Mouse (Mus musculus) C3H10T1/2 (cell line): ENCODE measurements around the gene Ccdc58. TPM values are rescaled to one million over a fixed set of nuclear protein-coding genes. Genes with fewer than 3 reads are reported as not detected.

ENCODE experiments used
- polyA plus RNA-seq, 2 experiments: library from polyadenylated mRNA; unstranded; fragments of >200 nt; fragmentation: generic; extraction: Trizol; gene quantifications; one replicate each; pipeline ENCODE4 v1.2.1; 2012; ENCODE audit warnings: missing spikeins in 2 of 2

Gene Ccdc58
- polyA plus RNA-seq, result 10 to 100 TPM; 13.4 to 26.5 TPM

GRCm38 (mm10) chr16:36071450-36072379 is at the start of gene Ccdc58, which contains the start of gene Fam162a:
Gene Ccdc58, plus strand, starts transcription at chr16:36071685.
Gene Fam162a, minus strand, starts transcription at chr16:36071594.

GRCm38 (mm10) chr16:36040640-36041624 is 30.6 kb upstream of the Ccdc58 start, which contains the start of gene Wdr5b:
Gene Wdr5b, plus strand, starts transcription at chr16:36041190.

GRCm38 (mm10) chr16:36131141-36131540 is 59.7 kb downstream of the Ccdc58 start, which contains the start of gene Csta1:
Gene Csta1, minus strand, starts transcription at chr16:36131241.

Other genes starting within 250 kb of the Ccdc58 start
- gene Parp14, start 200.1 kb upstream of the Ccdc58 start, polyA plus RNA-seq, result 1 to 10 TPM in 1 of 2 experiments, under 1 TPM in 1; 0.01 to 1.2 TPM
- gene Parp9, start 133.2 kb upstream of the Ccdc58 start, polyA plus RNA-seq, result 1 to 10 TPM in 1 of 2 experiments, under 1 TPM in 1; 0.11 to 4.6 TPM
- 1 to 10 TPM in 1 of 2 experiments, under 1 TPM in 1; 0.11 to 2.6 TPM for gene Dtx3l, start 132.5 kb upstream of the Ccdc58 start, polyA plus RNA-seq
- gene Kpna1, start 92.9 kb upstream of the Ccdc58 start, polyA plus RNA-seq, result 1 to 10 TPM in 1 of 2 experiments, under 1 TPM in 1; 0.69 to 2.9 TPM
- gene Wdr5b, start 30.5 kb upstream of the Ccdc58 start, polyA plus RNA-seq, result 1 to 10 TPM in 1 of 2 experiments, under 1 TPM in 1; 0.39 to 3.4 TPM
- 100 to 1,000 TPM in 1 of 2 experiments, 10 to 100 TPM in 1; 74.6 to 144 TPM for gene Fam162a, start 91 bp upstream of the Ccdc58 start, polyA plus RNA-seq
- not detected for gene Csta1, start 59.6 kb downstream of the Ccdc58 start, polyA plus RNA-seq
- gene Stfa2l1, start 85.1 kb downstream of the Ccdc58 start, polyA plus RNA-seq, result not detected
- not detected for gene Gm5483, start 112.5 kb downstream of the Ccdc58 start, polyA plus RNA-seq
- gene Gm5416, start 138.7 kb downstream of the Ccdc58 start, polyA plus RNA-seq, result not detected
- gene 2010005H15Rik, start 149.8 kb downstream of the Ccdc58 start, polyA plus RNA-seq, result under 1 TPM in 1 of 2 experiments, not detected in 1; 0.92 TPM
- gene Stfa1, start 205.3 kb downstream of the Ccdc58 start, polyA plus RNA-seq, result not detected